Mouse (Mus musculus): ENCODE data around the gene Tap2. TPM values are rescaled to one million over a fixed set of nuclear protein-coding genes. Genes with fewer than 3 reads are reported as not detected.

The Tap2 gene
- polyA plus RNA-seq, 1 experiment from 2014 or later: 5.3 TPM

- Histone ChIP-seq H3K9ac (no peak overlapping the region), H3K36me3 (no peaks in the 10 kb centered on the region), H3K4me2 (no peak overlapping the region), H3K4me1 (replicated peaks) (peaks cover 3% of the 10 kb centered on the region; the same call in 1 of the 2 replicates), H3K27me3 (peaks cover 20% of the 10 kb centered on the region), H3K27ac (no peak overlapping the region), H3K4me3 (no peak overlapping the region), H3K9me3 (replicated peaks) (no peaks in the 10 kb centered on the region)
- ATAC-seq (replicated peaks; ENCODE audit: insufficient number of reproducible peaks, insufficient read depth, low FRiP score, low read depth): no peak
- WGBS: 71% methylated on average over 5 of the region's 5 CpGs
These were observed 53.2 kb downstream of the Tap2 start for GRCm38 (mm10) chr17:34256501-34256900.

DNA sequence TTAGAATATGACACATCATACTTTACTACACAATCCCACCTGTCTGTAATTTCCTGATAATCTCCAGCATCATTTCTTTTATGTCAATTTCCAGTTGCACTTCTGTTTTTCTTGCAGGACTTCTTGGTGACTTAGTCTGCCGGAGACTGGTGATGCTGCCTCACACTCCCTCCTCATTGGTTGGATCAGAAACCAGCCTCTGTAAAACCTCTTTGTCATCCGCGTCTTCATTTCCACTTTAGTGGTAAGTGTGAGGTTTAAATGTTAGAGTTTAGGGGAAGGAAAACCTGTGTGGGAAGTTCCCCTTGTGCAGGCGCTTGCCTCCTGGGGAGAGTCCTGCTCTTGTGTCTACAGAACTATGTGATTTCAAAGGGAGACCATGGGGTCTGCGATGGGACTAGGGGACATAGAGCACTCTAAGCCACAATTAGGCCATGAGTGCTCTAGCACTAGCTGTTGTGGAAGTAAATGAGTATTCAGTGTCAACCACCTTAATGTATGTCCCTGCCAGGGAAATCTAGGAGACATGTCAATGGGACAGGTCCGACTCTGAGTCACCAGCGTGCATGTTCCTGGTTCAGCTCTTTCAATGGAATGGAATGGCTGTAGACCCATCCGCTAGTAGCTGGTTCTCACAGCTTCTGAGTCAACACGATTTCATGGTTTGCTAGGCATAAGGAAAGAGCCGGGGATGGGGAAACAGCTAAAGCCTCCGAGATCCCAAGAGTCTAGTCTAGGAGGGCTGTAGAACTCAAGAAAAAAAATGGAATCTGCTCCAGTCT is 54.5 kb downstream of the Tap2 start, which contains the start of gene H2-Ab1:
Gene H2-Ab1 (plus strand): TSS at position 96 of the 782 bp plus-strand sequence.
- WGBS: 65% methylated on average over 11 of the region's 11 CpGs
- H3K4me1 ChIP-seq (replicated peaks): peaks cover 6% of the 10 kb centered on the region; the same call in 1 of the 2 replicates
- no peak within 1 kb of the TSS for H3K4me3 ChIP-seq
- no peak within 1 kb of the TSS; the same call in 1 of the 2 replicates for H3K27ac ChIP-seq
- H3K9me3 ChIP-seq (replicated peaks): no peaks in the 10 kb centered on the region
- no peak for ATAC-seq (replicated peaks; ENCODE audit: insufficient number of reproducible peaks, insufficient read depth, low FRiP score, low read depth)
- H3K27me3 ChIP-seq: peaks cover 24% of the 10 kb centered on the region
- H3K9ac ChIP-seq: no peak within 1 kb of the TSS
- H3K4me2 ChIP-seq: no peak within 1 kb of the TSS
- no peaks in the 10 kb centered on the region for H3K36me3 ChIP-seq

DNA sequence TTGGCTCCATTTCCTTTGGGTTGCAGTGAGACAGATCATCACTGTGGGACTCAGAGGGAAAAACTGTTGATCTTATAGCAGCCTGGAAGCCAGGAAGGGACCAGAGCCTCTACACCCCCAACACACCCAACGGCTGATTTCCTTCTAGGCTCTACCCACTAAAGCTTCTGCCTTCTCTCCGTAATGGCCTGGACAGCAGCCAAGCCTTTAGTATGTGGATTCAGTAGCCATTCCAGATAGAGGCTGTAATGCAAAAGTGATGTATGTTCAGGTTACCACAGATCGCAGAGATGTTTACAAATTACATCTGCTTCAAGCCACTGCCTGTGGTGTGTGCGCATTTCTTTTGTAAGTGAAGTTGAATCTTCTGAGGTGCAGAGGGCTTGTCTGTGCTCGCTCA is 57.2 kb downstream of the Tap2 start:
- Histone ChIP-seq H3K4me2 (no peak overlapping the region), H3K27me3 (peaks cover 44% of the 10 kb centered on the region), H3K36me3 (no peaks in the 10 kb centered on the region), H3K9me3 (replicated peaks) (no peaks in the 10 kb centered on the region), H3K4me3 (no peak overlapping the region), H3K27ac (no peak overlapping the region), H3K9ac (no peak overlapping the region), H3K4me1 (replicated peaks) (peaks cover 20% of the 10 kb centered on the region)
- 52% methylated on average over 5 of the region's 5 CpGs for WGBS
- no peak for ATAC-seq (replicated peaks; ENCODE audit: insufficient number of reproducible peaks, insufficient read depth, low FRiP score, low read depth)

GRCm38 (mm10) chr17:34261502-34261901 is 58.2 kb downstream of the Tap2 start:
- no peak overlapping the region for H3K9ac ChIP-seq
- no peak overlapping the region for H3K4me2 ChIP-seq
- H3K9me3 ChIP-seq (replicated peaks): no peaks in the 10 kb centered on the region
- H3K4me3 ChIP-seq: no peak overlapping the region
- no peaks in the 10 kb centered on the region for H3K36me3 ChIP-seq
- peaks cover 20% of the 10 kb centered on the region for H3K4me1 ChIP-seq (replicated peaks)
- peak overlapping the region; percentile 37; the same call in 1 of the 2 replicates for H3K27ac ChIP-seq
- WGBS: 28% methylated on average over 4 of the region's 4 CpGs
- peak; percentile 47 for ATAC-seq (replicated peaks; ENCODE audit: insufficient number of reproducible peaks, insufficient read depth, low FRiP score, low read depth)
- H3K27me3 ChIP-seq: peaks cover 44% of the 10 kb centered on the region

DNA sequence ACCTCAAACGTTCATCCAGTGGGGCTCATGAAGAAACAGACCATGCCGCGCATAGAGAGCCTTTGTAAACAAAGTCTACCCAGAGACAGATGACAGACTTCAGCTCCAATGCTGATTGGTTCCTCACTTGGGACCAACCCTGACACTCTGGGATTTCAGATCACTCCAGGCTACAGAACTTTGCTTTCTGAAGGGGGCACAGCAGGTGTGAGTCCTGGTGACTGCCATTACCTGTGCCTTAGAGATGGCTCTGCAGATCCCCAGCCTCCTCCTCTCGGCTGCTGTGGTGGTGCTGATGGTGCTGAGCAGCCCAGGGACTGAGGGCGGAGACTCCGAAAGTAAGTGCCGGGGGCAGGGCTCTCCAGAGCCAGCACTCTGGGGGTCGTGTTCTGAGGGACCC is 59.7 kb downstream of the Tap2 start:
- no peaks in the 10 kb centered on the region for H3K9me3 ChIP-seq (replicated peaks)
- peak overlapping the region; percentile 99 for H3K4me2 ChIP-seq
- no peak overlapping the region for H3K27ac ChIP-seq
- ATAC-seq (replicated peaks; ENCODE audit: insufficient number of reproducible peaks, insufficient read depth, low FRiP score, low read depth): peak; percentile 68
- H3K4me3 ChIP-seq: peak overlapping the region; percentile 65
- H3K4me1 ChIP-seq (replicated peaks): peaks cover 20% of the 10 kb centered on the region
- H3K9ac ChIP-seq: 0 out of 2 replicates have a peak overlapping the region, but pooled peaks have one; percentile 15
- peaks cover 35% of the 10 kb centered on the region for H3K27me3 ChIP-seq
- under 1% methylated on average over 8 of the region's 8 CpGs for WGBS
- no peaks in the 10 kb centered on the region for H3K36me3 ChIP-seq

- ATAC-seq (replicated peaks; ENCODE audit: insufficient number of reproducible peaks, insufficient read depth, low FRiP score, low read depth): no peak
- no peak overlapping the region for H3K9ac ChIP-seq
- peaks cover 30% of the 10 kb centered on the region for H3K27me3 ChIP-seq
- H3K4me3 ChIP-seq: peak overlapping the region; percentile 65
- no peaks in the 10 kb centered on the region for H3K36me3 ChIP-seq
- 4% methylated on average over 14 of the region's 14 CpGs for WGBS
- no peak overlapping the region for H3K27ac ChIP-seq
- H3K4me1 ChIP-seq (replicated peaks): peaks cover 20% of the 10 kb centered on the region
- H3K9me3 ChIP-seq (replicated peaks): no peaks in the 10 kb centered on the region
- H3K4me2 ChIP-seq: peak overlapping the region; percentile 99
These were observed 60.6 kb downstream of the Tap2 start for GRCm38 (mm10) chr17:34263811-34264371.

DNA sequence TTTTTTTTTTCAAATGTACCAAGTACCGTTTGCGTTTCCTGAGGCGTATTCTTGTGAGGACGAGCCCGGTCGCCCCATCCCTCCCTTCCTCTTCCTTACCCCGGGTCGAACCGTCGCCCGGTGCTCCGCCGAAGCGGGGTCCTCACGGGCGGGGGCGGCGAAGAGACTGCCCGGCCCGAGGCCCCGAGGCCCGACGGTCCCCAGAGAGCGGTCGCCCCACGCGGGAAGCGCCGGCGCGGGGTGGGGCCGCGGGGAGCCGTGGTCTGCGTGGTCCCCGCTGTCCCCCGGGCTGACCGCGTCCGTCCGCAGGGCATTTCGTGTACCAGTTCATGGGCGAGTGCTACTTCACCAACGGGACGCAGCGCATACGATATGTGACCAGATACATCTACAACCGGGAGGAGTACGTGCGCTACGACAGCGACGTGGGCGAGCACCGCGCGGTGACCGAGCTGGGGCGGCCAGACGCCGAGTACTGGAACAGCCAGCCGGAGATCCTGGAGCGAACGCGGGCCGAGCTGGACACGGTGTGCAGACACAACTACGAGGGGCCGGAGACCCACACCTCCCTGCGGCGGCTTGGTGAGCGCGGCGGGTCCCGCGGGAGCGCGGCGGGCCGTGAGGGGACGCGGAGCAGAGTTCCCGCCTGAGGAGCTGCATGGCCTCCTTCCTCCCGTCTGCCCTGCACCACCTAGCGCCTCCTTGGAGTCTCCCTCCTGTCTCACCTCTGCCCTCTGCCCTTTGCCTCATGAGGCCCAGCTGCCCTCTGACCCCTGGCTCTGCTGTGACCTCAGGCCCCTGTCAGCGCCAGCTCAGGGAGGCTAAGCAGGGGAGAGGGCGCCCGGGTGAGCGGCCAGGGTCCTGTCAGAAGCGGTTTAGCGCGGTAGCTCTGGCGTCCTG is 61.4 kb downstream of the Tap2 start:
- Histone ChIP-seq H3K4me2 (peak overlapping the region; percentile 99), H3K36me3 (no peaks in the 10 kb centered on the region), H3K4me1 (replicated peaks) (peaks cover 20% of the 10 kb centered on the region), H3K27ac (no peak overlapping the region), H3K9ac (peak overlapping the region; percentile 65), H3K27me3 (peaks cover 25% of the 10 kb centered on the region), H3K9me3 (replicated peaks) (no peaks in the 10 kb centered on the region), H3K4me3 (peak overlapping the region; percentile 65)
- under 1% methylated on average over 92 of the region's 93 CpGs for WGBS
- peak; percentile 32; the same call in 1 of the 2 replicates for ATAC-seq (replicated peaks; ENCODE audit: insufficient number of reproducible peaks, insufficient read depth, low FRiP score, low read depth)

Other genes starting within 250 kb of the Tap2 start
- 35.5 and 44.7 TPM in 2 replicates for gene Vps52, start 247.7 kb upstream of the Tap2 start, polyA plus RNA-seq (2015; fragmentation: Nextera tagmentation; extraction: Ambion mirVana)
- 847 and 935 TPM in 2 replicates for gene Rps18, start 247.5 kb upstream of the Tap2 start, polyA plus RNA-seq (2015; fragmentation: Nextera tagmentation; extraction: Ambion mirVana)
- 37.4 and 80.9 TPM in 2 replicates for gene H2-K1, start 203.2 kb upstream of the Tap2 start, polyA plus RNA-seq (2015; fragmentation: Nextera tagmentation; extraction: Ambion mirVana)
- 15.8 and 20.8 TPM in 2 replicates for gene Ring1, start 178.8 kb upstream of the Tap2 start, polyA plus RNA-seq (2015; fragmentation: Nextera tagmentation; extraction: Ambion mirVana)
- 47.4 and 56.2 TPM in 2 replicates for gene H2-Ke6, start 175.5 kb upstream of the Tap2 start, polyA plus RNA-seq (2015; fragmentation: Nextera tagmentation; extraction: Ambion mirVana)
- 97.8 and 133 TPM in 2 replicates for gene Slc39a7, start 171.8 kb upstream of the Tap2 start, polyA plus RNA-seq (2015; fragmentation: Nextera tagmentation; extraction: Ambion mirVana)
- 26.8 and 38.5 TPM in 2 replicates for gene Rxrb, start 171.7 kb upstream of the Tap2 start, polyA plus RNA-seq (2015; fragmentation: Nextera tagmentation; extraction: Ambion mirVana)
- 1.3 and 4.6 TPM in 2 replicates for gene Col11a2, start 164.1 kb upstream of the Tap2 start, polyA plus RNA-seq (2015; fragmentation: Nextera tagmentation; extraction: Ambion mirVana)
- 0.29 and 0.94 TPM in 2 replicates for gene H2-Oa, start 111.2 kb upstream of the Tap2 start, polyA plus RNA-seq (2015; fragmentation: Nextera tagmentation; extraction: Ambion mirVana)
- 6.0 and 13.6 TPM in 2 replicates for gene H2-DMa, start 84.0 kb upstream of the Tap2 start, polyA plus RNA-seq (2015; fragmentation: Nextera tagmentation; extraction: Ambion mirVana)
- 59.0 and 77.7 TPM in 2 replicates for gene Brd2, start 80.9 kb upstream of the Tap2 start, polyA plus RNA-seq (2015; fragmentation: Nextera tagmentation; extraction: Ambion mirVana)
- 0.69 and 2.5 TPM in 2 replicates for gene H2-DMb2, start 60.2 kb upstream of the Tap2 start, polyA plus RNA-seq (2015; fragmentation: Nextera tagmentation; extraction: Ambion mirVana)
- gene H2-DMb1, start 50.5 kb upstream of the Tap2 start, polyA plus RNA-seq (2015; fragmentation: Nextera tagmentation; extraction: Ambion mirVana): 0.34 and 3.2 TPM in 2 replicates
- gene Tap1, start 16.0 kb upstream of the Tap2 start, polyA plus RNA-seq (2015; fragmentation: Nextera tagmentation; extraction: Ambion mirVana): 2.4 and 8.0 TPM in 2 replicates
- 3.1 and 22.4 TPM in 2 replicates for gene Psmb9, start 15.8 kb upstream of the Tap2 start, polyA plus RNA-seq (2015; fragmentation: Nextera tagmentation; extraction: Ambion mirVana)
- gene Psmb8, start 5.8 kb upstream of the Tap2 start, polyA plus RNA-seq (2015; fragmentation: Nextera tagmentation; extraction: Ambion mirVana): 6.3 and 50.4 TPM in 2 replicates
- 0.14 and 0.30 TPM in 2 replicates for gene H2-Ob, start 35.4 kb downstream of the Tap2 start, polyA plus RNA-seq (2015; fragmentation: Nextera tagmentation; extraction: Ambion mirVana)
- 16.2 and 120 TPM in 2 replicates for gene H2-Ab1, start 54.2 kb downstream of the Tap2 start, polyA plus RNA-seq (2015; fragmentation: Nextera tagmentation; extraction: Ambion mirVana)
- 5.9 and 42.6 TPM in 2 replicates for gene H2-Aa, start 84.3 kb downstream of the Tap2 start, polyA plus RNA-seq (2015; fragmentation: Nextera tagmentation; extraction: Ambion mirVana)
- gene H2-Eb1, start 102.3 kb downstream of the Tap2 start, polyA plus RNA-seq (2015; fragmentation: Nextera tagmentation; extraction: Ambion mirVana): 5.6 and 28.9 TPM in 2 replicates
- 0.11 TPM in 1 of 2 replicates, not detected in the other for gene H2-Eb2, start 122.1 kb downstream of the Tap2 start, polyA plus RNA-seq (2015; fragmentation: Nextera tagmentation; extraction: Ambion mirVana)
- gene Btnl2, start 151.3 kb downstream of the Tap2 start, polyA plus RNA-seq (2015; fragmentation: Nextera tagmentation; extraction: Ambion mirVana): 0.09 TPM in 1 of 2 replicates, not detected in the other
- not detected in 2 replicates for gene Btnl1, start 173.6 kb downstream of the Tap2 start, polyA plus RNA-seq (2015; fragmentation: Nextera tagmentation; extraction: Ambion mirVana)
- gene BC051142, start 195.3 kb downstream of the Tap2 start, polyA plus RNA-seq (2015; fragmentation: Nextera tagmentation; extraction: Ambion mirVana): 0.20 TPM in 1 of 2 replicates, not detected in the other

Measured in heart, embryonic 15.5 days (tissue).